Mouse (Mus musculus) CD8-positive naive resting alpha-beta T cell, adult 2 months (primary cell): ENCODE data around the gene Vrk1.

Experiments
- DNase-seq, 2 experiments: peaks; one replicate each; pipeline ENCODE4 v3.0.0; 2022; ENCODE audit warnings: low read depth in 2 of 2, low spot score in 2 of 2

The Vrk1 gene

GRCm38 (mm10) chr12:105997028-105997786 is 12.8 kb upstream of the Vrk1 start:
- no peak for DNase-seq

GRCm38 (mm10) chr12:106001775-106002174 is 8.3 kb upstream of the Vrk1 start:
- DNase-seq: no peak

- DNase-seq: no peak
Observed at GRCm38 (mm10) chr12:106004719-106005118, 5.3 kb upstream of the Vrk1 start.

GRCm38 (mm10) chr12:106006218-106006617 is 3.8 kb upstream of the Vrk1 start:
- DNase-seq: no peak

- DNase-seq: no peak
Observed at GRCm38 (mm10) chr12:106008348-106009050, 1.5 kb upstream of the Vrk1 start.

GRCm38 (mm10) chr12:106009122-106009870 is 732 bp upstream of the Vrk1 start:
- no peak for DNase-seq

GRCm38 (mm10) chr12:106012161-106012560 is 2.1 kb downstream of the Vrk1 start:
- DNase-seq: no peak

GRCm38 (mm10) chr12:106016265-106017012 is 6.4 kb downstream of the Vrk1 start:
- no peak for DNase-seq

- DNase-seq: no peak
Observed at GRCm38 (mm10) chr12:106020063-106020462, 10.0 kb downstream of the Vrk1 start.

GRCm38 (mm10) chr12:106023652-106024051 is 13.6 kb downstream of the Vrk1 start:
- DNase-seq: no peak

- no peak for DNase-seq
Observed at GRCm38 (mm10) chr12:106025416-106025815, 15.4 kb downstream of the Vrk1 start.

- no peak for DNase-seq
Observed at GRCm38 (mm10) chr12:106026385-106027134, 16.5 kb downstream of the Vrk1 start.

GRCm38 (mm10) chr12:106027372-106027771 is 17.3 kb downstream of the Vrk1 start:
- no peak for DNase-seq

- DNase-seq: no peak
Observed at GRCm38 (mm10) chr12:106029582-106029981, 19.6 kb downstream of the Vrk1 start.

- no peak for DNase-seq
Observed at GRCm38 (mm10) chr12:106030146-106030745, 20.2 kb downstream of the Vrk1 start.

GRCm38 (mm10) chr12:106030796-106031195 is 20.8 kb downstream of the Vrk1 start:
- DNase-seq: no peak

GRCm38 (mm10) chr12:106031916-106032315 is 21.9 kb downstream of the Vrk1 start:
- peak; percentile 23 for DNase-seq

- DNase-seq: no peak
Observed at GRCm38 (mm10) chr12:106032361-106032760, 22.3 kb downstream of the Vrk1 start.

GRCm38 (mm10) chr12:106034267-106034666 is 24.2 kb downstream of the Vrk1 start:
- DNase-seq: peak; percentile 29 to 52

- DNase-seq: no peak
Observed at GRCm38 (mm10) chr12:106034761-106035160, 24.7 kb downstream of the Vrk1 start.
